Mouse (Mus musculus): ENCODE measurements around the gene Map4k4.
A peak's percentile ranks its signal among the peaks of the same experiment; 100 is the strongest.

Gene Map4k4

GRCm38 (mm10) chr1:40000476-40000875 is 99.8 kb downstream of the Map4k4 start:
- DNase-seq (ENCODE audit: low spot score in 2 of 2) = no peak

- peak in 1 of 2 experiments; percentile 30 for DNase-seq (ENCODE audit: low spot score in 2 of 2)
Measured at GRCm38 (mm10) chr1:40000899-40001298, 100.2 kb downstream of the Map4k4 start.

- DNase-seq (ENCODE audit: low spot score in 2 of 2) = peak in 1 of 2 experiments; percentile 24
Measured at GRCm38 (mm10) chr1:40002129-40002727, 101.5 kb downstream of the Map4k4 start.

- no peak for DNase-seq (ENCODE audit: low spot score in 2 of 2)
Measured at GRCm38 (mm10) chr1:40006043-40006651, 105.4 kb downstream of the Map4k4 start.

GRCm38 (mm10) chr1:40007962-40008471 is 107.3 kb downstream of the Map4k4 start:
- DNase-seq (ENCODE audit: low spot score in 2 of 2) = no peak

DNA sequence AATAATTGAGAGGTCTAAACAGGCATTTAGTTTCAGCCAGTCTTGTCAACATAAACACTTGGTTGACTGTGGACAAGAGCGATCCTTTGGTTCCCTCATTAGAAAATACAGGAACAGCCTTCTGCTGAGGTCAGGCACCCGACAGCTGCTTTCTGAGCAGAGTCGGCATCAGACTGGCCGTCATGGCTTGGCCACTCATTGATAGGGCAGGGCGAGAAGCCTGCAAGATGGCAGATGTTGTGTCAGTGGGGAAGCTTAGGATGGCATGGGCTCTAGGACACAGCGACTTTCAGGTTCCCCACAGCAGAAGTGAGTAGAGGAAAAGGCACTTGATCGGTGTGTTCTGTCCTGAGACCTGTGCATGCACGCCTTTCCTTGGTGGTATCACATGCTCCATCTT is 112.0 kb downstream of the Map4k4 start:
- DNase-seq (ENCODE audit: low spot score in 2 of 2) = no peak

DNA sequence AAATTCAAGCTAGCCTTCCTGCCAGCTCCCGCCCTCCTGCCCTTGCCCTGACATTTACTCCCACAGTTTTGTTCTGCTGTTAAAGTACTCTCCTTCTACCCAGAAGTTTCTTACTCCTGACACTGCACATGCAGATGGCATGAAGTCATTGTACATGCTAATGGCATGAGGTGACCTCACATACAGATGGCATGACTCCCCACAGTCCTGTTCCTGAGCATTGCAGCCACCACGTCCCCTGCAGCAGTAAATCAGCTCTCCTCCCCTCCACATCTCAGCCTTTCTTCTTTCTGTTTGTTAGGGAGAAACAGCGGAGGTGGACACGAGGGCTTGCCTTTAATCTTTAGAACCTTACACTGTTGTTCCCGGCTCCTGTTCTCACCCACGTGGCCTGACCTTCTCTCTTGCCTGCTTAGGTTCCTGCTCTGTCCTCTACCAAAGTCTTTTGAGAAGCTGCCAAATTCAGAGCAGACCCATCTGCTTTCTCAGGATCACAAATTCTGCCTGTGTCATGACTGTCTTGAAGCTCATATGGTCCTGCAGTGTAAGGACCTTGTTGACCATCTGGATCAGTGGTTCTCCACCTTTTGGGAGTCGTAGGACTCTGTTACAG is 114.5 kb downstream of the Map4k4 start:
- no peak for DNase-seq (ENCODE audit: low spot score in 2 of 2)

DNA sequence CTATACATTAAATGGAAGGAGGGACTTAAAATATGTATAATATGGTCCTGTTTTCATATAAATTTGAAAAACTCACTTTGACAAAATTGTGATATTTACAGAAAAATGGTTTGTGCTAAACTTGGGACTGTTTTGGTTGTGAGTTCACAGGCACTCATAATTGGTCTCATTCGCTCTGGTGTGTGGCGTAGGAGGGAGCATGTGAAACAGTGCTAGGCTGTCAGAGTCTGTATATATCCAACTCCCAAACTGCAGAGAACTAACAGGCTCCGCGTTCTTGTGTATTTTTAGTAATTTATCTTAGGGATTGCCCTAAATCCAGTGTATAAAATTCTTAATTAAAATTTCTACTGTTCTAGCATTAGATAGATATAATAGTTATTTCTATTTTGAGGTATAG is 120.9 kb downstream of the Map4k4 start:
- DNase-seq (ENCODE audit: low spot score in 2 of 2) = no peak

- no peak for DNase-seq (ENCODE audit: low spot score in 2 of 2)
Measured at GRCm38 (mm10) chr1:40022472-40023135, 121.9 kb downstream of the Map4k4 start.

- no peak for DNase-seq (ENCODE audit: low spot score in 2 of 2)
Measured at GRCm38 (mm10) chr1:40023206-40023605, 122.5 kb downstream of the Map4k4 start.

DNA sequence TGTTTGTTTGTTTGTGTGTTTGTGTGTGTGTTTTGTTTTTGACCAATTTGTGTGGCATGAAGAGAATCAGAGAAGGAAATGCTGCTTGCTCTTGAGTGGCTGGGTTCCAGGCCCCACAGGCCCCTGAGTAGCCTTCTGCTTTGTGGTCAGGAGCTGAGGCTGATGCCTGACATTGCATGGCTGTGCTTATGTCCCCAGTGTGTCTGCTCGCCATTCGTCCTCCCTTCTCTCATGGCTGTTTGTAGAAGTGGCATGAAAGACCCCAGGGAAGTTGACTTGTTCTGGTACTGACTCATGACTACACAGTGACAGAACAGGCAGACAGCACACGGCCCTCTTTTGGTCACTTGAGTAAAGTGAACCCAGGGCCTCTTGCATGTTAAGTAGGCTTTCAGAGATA is 123.0 kb downstream of the Map4k4 start:
- no peak for DNase-seq (ENCODE audit: low spot score in 2 of 2)

GRCm38 (mm10) chr1:40024554-40025320 is 124.0 kb downstream of the Map4k4 start:
- no peak for DNase-seq (ENCODE audit: low spot score in 2 of 2)

DNA sequence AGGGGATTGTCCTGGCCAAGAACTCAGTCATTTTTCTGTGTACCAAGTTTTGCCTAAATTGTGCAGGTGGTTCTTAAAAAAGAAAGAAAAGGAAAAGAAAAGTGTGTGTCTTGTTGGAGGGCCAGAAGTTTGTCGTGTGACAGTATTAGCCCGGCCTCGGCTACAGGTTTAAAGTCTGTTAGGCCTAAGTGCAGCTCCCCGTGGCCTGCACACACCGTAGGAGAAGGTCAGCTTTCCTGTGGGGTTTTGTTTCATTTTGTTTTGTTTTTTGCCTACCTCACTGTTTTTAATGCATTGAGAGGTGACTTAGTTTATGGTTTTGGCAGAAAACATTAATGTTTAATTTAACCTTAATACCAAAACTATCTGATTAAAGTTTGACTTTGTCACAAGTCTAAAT is 124.7 kb downstream of the Map4k4 start:
- DNase-seq (ENCODE audit: low spot score in 2 of 2) = no peak

DNA sequence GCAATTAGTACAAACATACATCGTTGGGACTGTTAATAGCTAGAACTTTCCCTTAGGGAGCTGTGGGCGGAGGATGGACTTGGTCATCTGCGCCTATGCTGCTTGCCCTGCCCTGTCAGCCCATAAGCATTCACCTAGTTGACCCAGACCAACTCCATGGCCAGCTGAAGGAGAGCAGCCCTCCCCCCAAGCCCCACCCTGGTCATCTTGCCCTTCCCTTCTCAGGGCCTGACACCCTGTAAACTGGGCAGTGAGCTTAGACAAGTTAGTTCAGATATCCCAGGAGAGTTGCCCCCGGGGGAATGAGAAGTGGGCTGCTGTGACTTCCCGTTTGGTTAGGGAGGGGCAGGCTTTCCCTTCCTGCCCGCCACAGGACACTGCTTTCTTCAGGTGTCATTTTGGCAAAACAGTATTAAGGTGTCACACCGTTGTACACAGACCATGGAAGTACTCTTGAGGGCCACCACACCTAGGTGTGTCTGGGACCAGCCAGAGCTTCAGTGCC is 126.5 kb downstream of the Map4k4 start:
- DNase-seq (ENCODE audit: low spot score in 2 of 2) = no peak

DNA sequence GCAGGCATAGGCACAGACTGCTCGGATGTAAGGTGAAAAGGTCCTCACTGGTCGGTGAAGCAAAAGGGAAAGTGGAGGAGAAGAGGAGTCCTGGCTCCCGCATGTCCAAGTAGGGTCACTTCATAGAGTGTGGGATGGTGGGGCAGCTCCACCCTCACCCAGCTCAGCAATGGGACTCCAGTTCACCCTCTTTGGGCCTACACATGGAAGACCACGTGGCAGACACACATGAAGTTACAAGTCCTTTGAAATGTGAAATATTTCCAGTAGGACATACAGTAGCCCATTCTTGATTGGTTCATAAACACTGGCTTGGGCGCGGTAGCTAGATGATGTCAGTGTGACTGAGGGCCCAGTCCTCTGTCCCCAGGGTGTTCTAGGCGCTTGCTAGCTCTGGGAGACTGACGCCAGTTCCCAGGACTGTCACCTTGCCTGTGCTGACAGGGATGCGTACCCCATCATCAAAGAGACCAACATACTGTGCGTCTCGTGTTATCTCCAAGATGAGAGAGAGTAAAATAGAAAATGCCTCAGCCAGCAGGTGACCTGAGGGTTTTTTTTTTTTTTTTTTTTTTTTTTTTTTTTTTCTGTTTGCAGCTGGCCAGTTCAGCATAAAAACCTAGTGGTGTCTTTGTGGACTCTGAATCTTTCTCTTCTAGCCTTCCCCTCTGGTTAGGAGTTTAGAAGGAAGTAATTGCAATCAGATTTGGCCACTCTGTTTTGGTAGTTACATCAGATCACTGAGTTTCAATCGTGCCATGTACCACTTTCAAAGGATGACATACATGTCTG is 127.7 kb downstream of the Map4k4 start:
- DNase-seq (ENCODE audit: low spot score in 2 of 2) = no peak

DNA sequence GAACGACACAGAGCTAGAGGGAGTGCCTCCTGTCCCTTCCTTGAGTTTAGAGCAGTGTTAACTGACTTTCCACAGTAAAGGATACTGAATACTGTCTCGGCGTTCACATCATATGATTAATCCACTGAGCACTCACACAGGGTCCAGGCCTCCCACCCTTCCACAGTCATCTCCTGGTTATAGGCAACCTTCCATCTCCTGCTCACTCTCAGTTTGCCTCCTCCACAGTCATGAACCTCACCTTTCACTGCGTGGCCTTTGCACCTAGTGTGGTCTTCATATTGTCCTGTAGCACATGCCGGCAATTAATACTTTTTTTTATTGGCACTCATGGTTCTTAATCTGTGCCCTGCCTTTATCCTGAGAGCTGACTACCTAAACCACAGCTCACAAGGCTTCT is 128.9 kb downstream of the Map4k4 start:
- DNase-seq (ENCODE audit: low spot score in 2 of 2) = no peak

- DNase-seq (ENCODE audit: low spot score in 2 of 2) = no peak
Measured at GRCm38 (mm10) chr1:40030287-40030975, 129.7 kb downstream of the Map4k4 start.

GRCm38 (mm10) chr1:40030976-40031356 is 130.3 kb downstream of the Map4k4 start:
- no peak for DNase-seq (ENCODE audit: low spot score in 2 of 2)

- no peak for DNase-seq (ENCODE audit: low spot score in 2 of 2)
Measured at GRCm38 (mm10) chr1:40031626-40032025, 130.9 kb downstream of the Map4k4 start.

DNA sequence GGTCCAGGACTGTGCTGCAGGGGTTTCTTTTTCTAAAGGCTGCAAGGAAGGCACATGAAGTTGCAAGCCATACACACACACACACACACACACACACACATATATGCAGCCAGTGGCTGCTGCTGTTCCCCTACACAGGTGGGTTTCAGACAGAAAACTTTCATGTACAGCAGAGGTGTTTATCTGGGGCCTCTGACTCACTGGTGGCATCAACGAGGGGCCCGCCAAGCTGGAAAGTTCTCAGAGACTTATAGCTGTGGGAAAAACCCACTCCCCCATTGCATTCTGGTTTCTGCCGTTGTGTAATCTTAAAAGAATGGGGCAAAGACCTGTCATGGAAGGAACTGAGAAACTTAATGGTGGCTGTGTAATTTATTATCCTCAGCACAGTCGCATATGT is 132.6 kb downstream of the Map4k4 start:
- DNase-seq (ENCODE audit: low spot score in 2 of 2) = no peak

Data from spleen, postnatal 10 days (tissue).